Mouse (Mus musculus) lung, adult 2 months (tissue): Measurements from ENCODE around the gene 1700024B05Rik. TPM values are rescaled to one million over a fixed set of nuclear protein-coding genes. Genes with fewer than 3 reads are reported as not detected.
"Not testable (repeated sequence)": the region's sequence is repeated elsewhere in the genome, so short reads cannot be mapped to it uniquely, and the experiment has no call there.

ENCODE experiments used
- DNase-seq: peaks from one replicate; pipeline ENCODE4 v3.0.0; 2022
- H3K4me1 ChIP-seq: fragments of 200-500 bp; 2 replicates; pipeline ENCODE4 v1.6.1; 2011; ENCODE audit warnings: low read length; ENCODE audit not compliant: control insufficient read depth, insufficient read depth
- H3K4me3 ChIP-seq: fragments of 200-500 bp; replicated peaks from 2 replicates; pipeline ENCODE3; 2011; ENCODE audit warnings: low read depth, mild to moderate bottlenecking, control low read depth, low read length; ENCODE audit errors: extremely low read depth
- WGBS: fragments of 180-500 bp; shearing (Covaris S2); methylation state at CpG from one replicate; pipeline ENCODE4 v1.1.7; 2018; 5-methylcytosine and 5-hydroxymethylcytosine counted together
- polyA plus RNA-seq: library from polyadenylated mRNA; depleted of rRNA; stranded (reverse); fragments of >200 nt; gene quantifications from 2 replicates; pipeline ENCODE4 v1.2.3, GENCODE M21; 2012; rRNA removed

Gene 1700024B05Rik
- not detected in 2 replicates for polyA plus RNA-seq

DNA sequence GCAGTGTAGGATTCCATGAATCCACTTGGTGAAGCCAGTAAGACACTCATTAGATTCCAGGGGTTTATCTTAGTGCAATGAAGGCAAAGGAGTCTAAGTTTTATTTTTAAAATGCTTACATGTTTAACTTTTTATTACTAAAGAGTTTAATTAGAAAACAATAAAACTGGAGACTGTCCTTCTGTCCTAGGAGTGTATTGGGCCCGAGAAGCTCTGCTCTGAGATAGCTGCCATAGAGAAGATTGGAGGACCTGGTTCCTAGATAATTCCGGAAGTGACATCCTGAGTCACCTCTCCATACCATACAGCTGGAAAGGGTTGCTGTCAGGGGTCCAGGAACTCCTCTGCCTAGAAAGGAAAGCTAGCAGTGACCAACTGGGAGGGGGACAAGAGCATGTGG lies at the start of gene 1700024B05Rik:
Gene 1700024B05Rik, plus strand, starts transcription at position 301 of the 400 bp plus-strand sequence.
- H3K4me3 ChIP-seq, H3K4me1 ChIP-seq, DNase-seq: not testable (repeated sequence)
- 55% methylated on average over 2 of the region's 2 CpGs for WGBS

DNA sequence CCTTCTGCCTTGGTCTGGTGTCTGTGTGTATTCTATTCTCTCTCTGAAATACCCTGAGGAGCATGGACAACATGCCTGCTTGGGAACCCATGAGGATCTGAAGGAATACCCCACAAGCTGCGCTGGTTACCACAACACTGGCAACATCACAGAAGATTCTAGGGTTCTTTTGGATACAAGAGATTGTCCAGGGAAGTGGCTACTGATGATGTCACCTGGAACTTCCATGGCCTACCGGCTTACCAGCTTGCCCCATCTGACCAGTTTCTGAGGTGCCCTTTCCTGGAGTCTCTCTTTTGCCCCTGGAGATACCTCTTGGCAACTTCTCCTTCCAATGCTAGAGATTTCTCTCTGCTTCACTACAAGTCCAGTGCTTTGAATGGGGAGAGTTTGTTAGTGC lies 36.6 kb upstream of the 1700024B05Rik start, which contains the start of gene Gm7980:
Gene Gm7980, minus strand, starts transcription at position 101 of the 400 bp plus-strand sequence.
- H3K4me3 ChIP-seq, DNase-seq, H3K4me1 ChIP-seq: not testable (repeated sequence)
- no CpG with 5 or more reads among the region's 2 CpGs for WGBS

DNA sequence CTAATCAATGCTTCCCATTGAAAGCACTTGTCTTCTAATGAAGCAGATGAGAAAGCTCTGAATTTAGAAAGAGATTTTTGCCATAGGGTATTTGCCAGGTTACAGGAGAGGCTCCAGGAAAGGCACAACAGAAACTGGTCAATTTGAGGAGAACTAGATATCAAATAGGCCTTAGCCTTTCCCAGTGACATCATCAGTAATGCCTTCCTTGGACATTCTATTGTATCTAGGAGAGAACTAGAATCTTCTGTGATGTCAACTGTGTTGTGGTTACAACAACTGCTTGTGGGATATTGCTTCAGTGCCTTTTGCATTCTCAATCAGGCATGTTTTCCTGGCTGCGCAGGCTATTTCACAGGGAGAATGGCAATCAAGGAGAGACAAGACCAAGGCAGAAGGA lies 19.1 kb upstream of the 1700024B05Rik start, which contains the start of gene 1700049E17Rik1:
Gene 1700049E17Rik1, plus strand, starts transcription at position 301 of the 400 bp plus-strand sequence.
- WGBS: no CpG with 5 or more reads among the region's 1 CpGs
- H3K4me1 ChIP-seq, H3K4me3 ChIP-seq, DNase-seq: not testable (repeated sequence)

DNA sequence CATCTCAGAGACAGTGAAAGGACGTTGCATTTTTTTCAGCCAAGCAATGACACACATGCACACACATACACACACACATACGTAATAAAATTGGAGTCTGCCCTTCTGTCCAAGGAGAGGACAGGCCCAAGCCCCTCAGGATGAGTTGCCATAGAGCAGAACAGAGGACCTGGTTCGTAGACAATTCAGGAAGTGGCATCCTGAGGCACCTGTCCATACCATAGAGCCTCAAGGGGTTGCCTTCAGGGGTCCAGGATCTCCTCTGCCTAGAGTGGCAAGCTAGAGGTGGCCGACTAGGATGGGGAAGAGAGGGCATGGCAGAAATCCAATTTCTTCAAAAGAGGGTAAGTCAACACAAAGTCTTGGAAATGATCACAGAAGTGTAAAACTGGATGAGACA lies 20.3 kb downstream of the 1700024B05Rik start:
- H3K4me3 ChIP-seq, H3K4me1 ChIP-seq, DNase-seq: not testable (repeated sequence)
- WGBS: 54% methylated on average over 4 of the region's 4 CpGs

DNA sequence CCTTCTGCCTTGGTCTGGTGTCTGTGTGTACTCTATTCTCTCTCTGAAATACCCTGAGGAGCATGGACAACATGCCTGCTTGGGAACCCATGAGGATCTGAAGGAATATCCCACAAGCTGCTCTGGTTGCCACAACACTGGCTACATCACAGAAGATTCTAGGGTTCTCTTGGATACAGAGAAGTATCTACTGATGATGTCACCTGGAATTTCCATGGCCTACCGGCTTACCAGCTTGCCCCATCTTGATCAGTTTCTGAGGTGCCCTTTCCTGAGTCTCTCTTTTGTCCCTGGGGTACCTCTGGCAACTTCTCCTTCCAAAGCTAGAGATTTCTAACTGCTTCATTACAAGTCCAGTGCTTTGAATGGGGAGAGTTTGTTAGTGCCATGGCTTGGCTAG lies 24.0 kb downstream of the 1700024B05Rik start, which contains the start of gene Gm6401:
Gene Gm6401, minus strand, starts transcription at position 101 of the 400 bp plus-strand sequence.
- H3K4me3 ChIP-seq, H3K4me1 ChIP-seq, DNase-seq: not testable (repeated sequence)
- 54% methylated on average over 1 of the region's 1 CpGs for WGBS

DNA sequence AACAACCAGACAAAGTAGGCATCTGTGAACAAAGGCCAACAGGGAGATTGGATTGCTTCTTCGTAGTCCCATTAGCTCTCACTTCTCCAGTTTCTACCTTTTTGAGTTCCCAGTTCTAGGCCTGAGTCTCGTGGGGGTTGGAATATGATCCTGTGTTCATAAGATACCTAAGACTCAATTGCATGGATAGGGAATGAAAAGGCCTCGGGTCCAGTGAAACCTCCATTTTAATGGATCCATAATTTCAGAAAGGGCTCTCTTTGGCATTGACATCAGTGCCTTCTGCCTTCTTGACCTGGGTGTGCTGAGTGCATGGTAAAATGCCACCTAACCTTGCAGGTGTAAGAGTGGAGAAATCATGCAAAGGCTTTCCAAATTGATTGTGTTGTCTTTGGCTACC lies 24.8 kb downstream of the 1700024B05Rik start:
- not testable (repeated sequence) for H3K4me3 ChIP-seq, DNase-seq, H3K4me1 ChIP-seq
- WGBS: 59% methylated on average over 3 of the region's 3 CpGs

DNA sequence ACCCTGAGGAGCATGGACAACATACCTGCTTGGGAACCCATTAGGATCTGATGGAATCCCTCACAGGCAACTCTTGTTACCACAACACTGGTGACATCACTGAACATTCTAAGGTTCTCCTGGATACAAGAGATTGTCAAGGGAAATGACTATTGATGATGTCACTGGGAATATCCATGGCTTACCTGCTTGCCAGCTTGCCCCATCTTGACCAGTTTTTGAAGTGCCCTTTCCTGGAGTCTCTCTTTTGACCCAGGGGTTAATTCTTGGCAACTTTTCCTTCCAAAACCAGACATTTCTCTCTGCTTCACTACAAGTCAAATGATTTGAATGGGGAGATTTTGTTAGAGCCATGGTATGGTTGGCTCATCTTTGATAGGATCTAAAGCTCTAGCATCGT lies 39.4 kb downstream of the 1700024B05Rik start, which contains the start of gene Gm3543:
Gene Gm3543, minus strand, starts transcription at position 101 of the 400 bp plus-strand sequence.
- H3K4me1 ChIP-seq, H3K4me3 ChIP-seq, DNase-seq: not testable (repeated sequence)
- 67% methylated on average over 1 of the region's 1 CpGs for WGBS

Other genes with a start within 250 kb of the 1700024B05Rik start
- gene Gm8068, start 242.1 kb upstream of the 1700024B05Rik start, polyA plus RNA-seq: not detected in 2 replicates
- gene Gm7929, start 193.4 kb upstream of the 1700024B05Rik start, polyA plus RNA-seq: not detected in 2 replicates
- gene Gm47189, start 171.6 kb upstream of the 1700024B05Rik start, polyA plus RNA-seq: not detected in 2 replicates
- gene Gm7980, start 36.7 kb upstream of the 1700024B05Rik start, polyA plus RNA-seq: not detected in 2 replicates
- not detected in 2 replicates for gene 1700049E17Rik1, start 19.0 kb upstream of the 1700024B05Rik start, polyA plus RNA-seq
- gene Gm6401, start 23.9 kb downstream of the 1700024B05Rik start, polyA plus RNA-seq: not detected in 2 replicates
- gene Gm3543, start 39.3 kb downstream of the 1700024B05Rik start, polyA plus RNA-seq: not detected in 2 replicates
- not detected in 2 replicates for gene Gm7951, start 173.4 kb downstream of the 1700024B05Rik start, polyA plus RNA-seq
- gene Gm17027, start 218.6 kb downstream of the 1700024B05Rik start, polyA plus RNA-seq: not detected in 2 replicates
- gene Gm3573, start 246.8 kb downstream of the 1700024B05Rik start, polyA plus RNA-seq: not detected in 2 replicates